Mouse (Mus musculus) left cerebral cortex, postnatal 36 days (tissue): ENCODE measurements around the gene Jaml. TPM values are rescaled to one million over a fixed set of nuclear protein-coding genes. Genes with fewer than 3 reads are reported as not detected.

Experiments used
- DNase-seq, 2 experiments: peaks; one replicate each; pipeline ENCODE4 v3.0.0; 2021 to 2022; ENCODE audit warnings: low spot score in 2 of 2, mixed read lengths in 1 of 2
- intact Hi-C: fragments of 180-260 bp; cut with DNase I; formaldehyde crosslinking; loops from one replicate; pipeline ENCODE4 v1.15.1; 2025
- total RNA-seq, 2 experiments: library from RNA; stranded (reverse); gene quantifications; 2 replicates each; pipeline ENCODE4 v1.2.3; 2021

Gene Jaml
- total RNA-seq, 2 experiments from 2014 or later = 0.62 to 0.63 TPM

GRCm38 (mm10) chr9:45118552-45118951 lies 39.6 kb downstream of the Jaml start:
- no peak for DNase-seq
- intact Hi-C loops = loop anchor here (5.0 kb wide), 1 partner anchor 61 kb away; the partner anchor contains the start of gene Mpzl3

DNA sequence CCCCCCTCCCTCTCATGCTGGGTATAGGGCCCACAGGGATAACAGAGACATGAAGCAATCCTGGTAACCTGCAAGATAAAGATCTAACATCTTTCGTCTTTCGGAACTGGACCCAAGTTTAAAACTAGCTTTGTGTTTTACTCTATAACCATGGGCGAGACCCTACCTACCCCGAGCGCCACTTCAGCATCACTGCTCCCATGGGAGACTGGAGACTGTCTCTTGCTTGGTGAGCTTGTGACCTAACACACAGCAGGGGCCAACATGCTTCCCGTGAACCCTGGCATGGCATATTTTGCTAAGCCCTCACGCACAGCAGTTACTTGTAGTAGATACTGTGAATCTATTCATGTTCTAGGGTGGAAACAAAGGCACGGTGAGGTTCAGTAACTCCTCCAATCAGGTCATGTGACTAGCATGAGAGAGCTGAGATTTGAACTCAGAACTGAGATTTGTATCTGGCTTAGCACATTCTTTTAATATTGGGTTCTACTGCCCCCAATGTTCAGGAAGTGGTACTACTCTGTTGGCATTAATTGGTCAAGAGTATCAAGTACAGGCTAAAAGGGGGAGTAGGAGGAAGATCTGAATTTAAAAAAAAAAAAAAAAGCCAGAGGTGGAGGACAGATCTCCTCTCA lies 40.5 kb downstream of the Jaml start:
- DNase-seq = no peak
- intact Hi-C loops = loop anchor here (5.0 kb wide), 1 partner anchor 62 kb away; the partner anchor contains the start of gene Mpzl3

- intact Hi-C loops = loop anchor here (5.0 kb wide), 1 partner anchor 63 kb away; the partner anchor contains the start of gene Mpzl3
- DNase-seq = no peak
Observed at GRCm38 (mm10) chr9:45119954-45120530, 41.1 kb downstream of the Jaml start.

GRCm38 (mm10) chr9:45120567-45120966 lies 41.6 kb downstream of the Jaml start:
- intact Hi-C loops = no loop called here
- DNase-seq = no peak

GRCm38 (mm10) chr9:45121001-45121400 lies 42.0 kb downstream of the Jaml start:
- DNase-seq = peak in 1 of 2 experiments; percentile 44

DNA sequence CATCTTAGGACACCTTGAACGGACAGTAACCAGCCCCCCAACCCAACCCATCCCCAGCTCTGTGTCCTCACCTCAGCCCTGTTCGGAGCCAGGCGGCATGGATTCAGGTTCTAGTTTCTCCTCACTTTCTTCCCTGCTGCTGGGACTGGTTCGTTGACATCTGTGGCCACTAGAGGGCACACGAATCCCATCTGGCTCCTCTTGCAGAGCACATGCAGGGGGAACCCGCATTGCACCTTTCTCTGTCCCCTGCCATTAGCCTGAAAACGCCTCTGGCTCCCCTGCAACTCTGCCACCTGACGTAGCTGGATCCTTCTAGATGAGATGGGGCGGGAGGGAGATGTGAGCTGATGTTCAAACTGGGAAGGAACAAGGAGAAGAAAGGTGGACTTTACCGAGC lies 42.8 kb downstream of the Jaml start:
- DNase-seq = peak; percentile 76 to 81
- intact Hi-C loops = loop anchor here (2.0 kb wide), 1 partner anchor 15 kb away; no protein-coding TSS in a partner anchor

More at GRCm38 (mm10) chr9:45121001-45121400, 42.0 kb downstream of the Jaml start:
- intact Hi-C loops = no loop called here

DNA sequence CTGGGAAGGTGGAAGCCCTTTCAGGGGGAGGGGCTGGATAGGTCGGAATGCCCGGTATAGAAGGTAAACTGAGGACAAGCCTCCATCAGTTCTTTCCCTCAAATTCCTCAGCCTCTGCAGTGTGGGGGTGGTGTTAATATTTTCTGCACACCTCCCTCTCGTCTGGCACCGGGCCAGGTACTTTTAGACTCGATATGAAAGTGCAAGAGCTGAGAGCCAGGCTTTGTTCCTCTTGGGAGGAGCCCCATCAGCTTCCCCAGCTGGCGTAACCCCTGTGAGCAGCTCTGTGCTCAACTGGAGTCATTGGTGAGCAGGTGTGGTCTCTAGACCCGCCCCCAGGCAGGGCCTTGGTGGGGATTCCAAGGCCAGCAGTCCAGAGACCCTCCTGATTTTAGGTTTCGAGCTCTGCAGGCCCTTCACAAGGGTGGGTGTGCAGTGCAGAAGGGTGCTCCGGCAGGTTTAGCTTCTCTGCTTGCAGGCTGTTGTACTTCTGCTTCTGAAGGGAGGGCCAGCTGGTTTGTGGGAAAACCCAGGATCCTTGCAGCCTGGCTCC lies 43.3 kb downstream of the Jaml start:
- intact Hi-C loops = loop anchor here (2.0 kb wide), 1 partner anchor 15 kb away; no protein-coding TSS in a partner anchor

GRCm38 (mm10) chr9:45125211-45125610 lies 46.2 kb downstream of the Jaml start:
- intact Hi-C loops = no loop called here
- DNase-seq = no peak

More for the DNA sequence above, 43.3 kb downstream of the Jaml start:
- peak; percentile 79 to 84 for DNase-seq

GRCm38 (mm10) chr9:45126941-45127340 lies 48.0 kb downstream of the Jaml start:
- DNase-seq = no peak
- intact Hi-C loops = no loop called here

DNA sequence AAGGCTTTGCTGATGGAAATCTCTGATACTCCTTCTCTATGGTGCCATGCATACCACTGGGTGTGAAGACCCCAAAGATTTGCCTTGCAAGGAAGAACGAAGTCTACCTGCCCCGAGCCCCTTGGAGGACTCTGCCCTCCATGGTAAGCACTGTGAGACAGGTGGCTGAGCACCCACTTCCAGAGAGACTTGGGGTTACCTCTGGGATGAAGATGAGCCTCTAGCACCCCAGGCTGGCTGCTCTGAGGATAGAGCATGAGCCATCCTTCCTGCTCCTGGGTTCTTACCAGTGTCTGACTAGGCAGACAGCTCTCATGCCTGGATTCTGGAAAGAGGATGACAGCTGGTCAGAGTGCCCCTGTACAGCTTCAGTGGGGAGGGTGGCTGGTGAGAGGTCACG lies 51.1 kb downstream of the Jaml start:
- no peak for DNase-seq
- intact Hi-C loops = no loop called here

DNA sequence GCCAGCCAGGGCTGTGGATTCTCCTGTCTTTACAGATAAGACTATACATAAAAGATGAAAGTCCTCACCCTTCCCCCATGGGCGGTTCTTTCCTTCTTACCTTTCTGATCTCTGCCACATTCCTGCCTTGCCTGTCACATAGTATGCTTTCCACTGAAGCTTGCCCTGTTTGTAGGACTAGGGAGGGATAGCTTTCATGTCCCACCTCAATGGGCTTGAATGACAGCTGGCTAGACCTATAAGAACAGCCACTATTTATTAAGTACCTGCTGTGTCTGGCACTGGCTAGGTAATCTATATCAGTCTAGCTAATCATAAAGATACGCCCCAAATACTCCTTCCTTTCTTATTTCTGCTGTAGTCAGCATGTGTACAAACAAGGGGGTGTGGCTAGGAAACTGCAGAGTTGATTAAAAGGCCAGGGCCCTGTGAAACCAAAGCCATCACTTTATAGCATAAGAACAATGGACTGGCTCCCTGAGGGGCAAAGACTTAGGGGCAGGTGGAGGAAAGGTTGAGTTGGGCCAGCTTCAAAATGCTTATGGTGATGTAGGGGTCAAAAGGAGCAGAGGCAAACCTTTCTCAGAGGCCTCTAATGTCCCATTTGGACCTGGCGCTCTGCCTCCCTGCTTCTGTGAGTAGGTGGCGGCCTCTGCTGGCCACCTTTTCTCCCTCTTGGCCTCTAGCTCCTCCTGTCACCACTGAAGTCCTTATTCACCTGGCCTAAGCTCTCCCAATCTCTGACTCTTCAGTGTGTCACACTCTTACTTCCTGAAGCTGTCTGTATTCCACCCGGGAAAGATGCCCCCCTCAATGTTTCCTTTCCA lies 54.7 kb downstream of the Jaml start:
- no peak for DNase-seq
- intact Hi-C loops = no loop called here

GRCm38 (mm10) chr9:45136442-45137169 lies 57.6 kb downstream of the Jaml start:
- DNase-seq = no peak
- intact Hi-C loops = loop anchor here (2.0 kb wide), 1 partner anchor 14 kb away; no protein-coding TSS in a partner anchor

DNA sequence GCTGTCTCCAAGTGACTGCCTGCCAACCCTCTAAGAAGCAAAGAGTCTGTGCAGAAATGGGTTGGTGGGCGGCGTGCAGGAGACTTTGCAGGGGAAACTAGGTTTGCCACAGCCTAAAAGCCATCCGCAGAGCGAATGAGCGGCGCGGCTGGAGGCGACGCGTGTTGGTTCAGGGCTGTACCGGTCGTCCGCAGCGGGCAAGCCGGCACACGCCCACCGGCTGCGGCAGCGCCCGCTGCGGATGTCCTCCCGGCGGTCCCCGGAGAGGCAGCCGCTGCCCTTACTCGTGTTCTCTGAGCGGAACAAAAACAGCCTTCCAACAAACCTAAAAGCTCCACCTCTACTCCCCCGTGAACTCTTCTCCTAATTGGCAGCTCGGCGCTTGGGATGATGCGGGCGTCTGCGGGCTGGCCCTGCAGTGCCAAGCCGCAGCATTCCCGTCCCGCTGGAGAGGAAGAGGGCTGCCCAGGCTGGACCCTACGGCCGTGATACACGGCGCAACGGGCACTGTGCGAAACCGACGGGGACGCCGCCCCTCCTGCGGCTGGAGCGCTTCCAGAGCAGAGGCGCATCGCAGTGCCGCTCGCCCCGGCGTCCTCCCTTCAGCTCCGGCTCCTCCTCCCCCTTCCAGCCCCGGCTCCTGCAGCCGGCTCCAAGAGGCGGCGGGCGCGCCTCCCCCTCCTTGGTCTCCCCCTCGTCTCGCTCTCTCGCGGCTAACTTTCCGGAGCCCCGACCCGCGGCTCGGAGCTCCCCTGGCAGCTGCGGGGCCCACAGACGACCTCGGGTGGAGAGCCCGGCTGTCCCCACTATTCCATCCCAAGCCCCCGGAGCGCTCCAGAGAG lies 59.4 kb downstream of the Jaml start, which contains the start of gene Scn4b:
Scn4b (plus strand) TSS at position 205 of the 842 bp plus-strand sequence.
- intact Hi-C loops = no loop called here
- DNase-seq = peak in 1 of 2 experiments; percentile 70

DNA sequence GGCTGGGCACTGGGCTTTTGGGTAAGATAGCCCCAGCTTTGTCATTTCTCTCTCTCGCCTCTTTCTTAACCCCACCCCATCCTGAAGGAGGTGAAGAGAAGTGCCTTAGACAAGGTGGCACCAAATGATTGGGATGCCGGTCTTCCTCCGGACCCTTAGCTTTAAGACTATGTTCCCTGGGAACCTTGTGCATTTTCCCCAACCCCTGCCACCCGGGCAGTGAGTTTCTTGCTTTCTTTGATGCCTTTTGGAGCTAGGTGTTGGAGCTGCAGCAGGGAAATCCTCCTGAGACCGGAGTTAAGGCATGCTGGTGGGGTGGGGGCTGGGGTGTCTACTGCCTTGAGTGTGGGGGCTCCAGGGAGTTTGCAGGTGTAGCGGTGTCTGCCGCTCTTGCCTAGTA lies 60.1 kb downstream of the Jaml start:
- no peak for DNase-seq
- intact Hi-C loops = no loop called here

DNA sequence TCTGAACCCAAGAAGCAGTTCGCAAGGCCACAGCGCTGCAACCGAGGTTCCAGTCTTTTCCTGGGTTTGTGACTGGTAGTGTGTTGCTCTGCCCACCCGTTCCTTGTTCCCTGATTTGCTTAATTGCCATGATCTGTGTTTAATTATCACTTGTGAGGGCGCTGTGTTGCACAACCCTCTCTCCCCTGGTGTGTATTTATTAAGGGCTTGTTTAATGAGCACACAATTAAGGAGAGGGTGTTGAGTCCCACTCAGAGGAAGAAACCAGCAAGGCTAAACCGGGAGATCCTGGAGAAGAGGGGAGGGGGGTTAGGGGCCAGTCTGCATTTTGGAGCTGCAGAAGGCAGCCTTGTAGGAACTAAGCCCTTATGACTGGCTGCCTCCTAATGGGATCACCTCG lies 62.0 kb downstream of the Jaml start:
- no peak for DNase-seq
- intact Hi-C loops = no loop called here

DNA sequence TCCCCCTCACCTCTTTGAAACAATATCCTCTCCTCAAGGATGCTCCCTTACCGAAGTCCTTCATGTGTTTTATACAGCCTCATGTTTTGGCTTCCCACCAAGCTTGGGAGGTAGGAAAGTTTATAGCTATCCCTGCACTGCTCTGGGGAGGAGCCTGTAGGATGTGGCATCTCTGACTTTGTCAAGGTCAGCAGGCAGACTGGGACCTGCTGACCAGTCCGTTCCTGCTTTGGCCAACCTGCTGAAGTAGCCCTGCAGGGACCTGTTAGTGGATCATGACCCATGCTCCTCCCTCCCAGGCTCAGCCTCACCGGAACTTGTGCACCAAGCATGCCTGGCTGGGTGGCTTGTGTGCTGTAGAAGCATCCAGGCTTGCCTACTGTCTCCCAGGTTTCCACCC lies 63.7 kb downstream of the Jaml start:
- intact Hi-C loops = no loop called here
- DNase-seq = no peak

GRCm38 (mm10) chr9:45145533-45146266 lies 66.7 kb downstream of the Jaml start:
- DNase-seq = peak; percentile 47 to 67
- intact Hi-C loops = loop anchor here (2.0 to 5.0 kb wide), 2 partner anchors 123 to 178 kb away; partner anchors contain the start of gene Ube4a

GRCm38 (mm10) chr9:45146267-45146597 lies 67.2 kb downstream of the Jaml start:
- DNase-seq = peak in 1 of 2 experiments; percentile 76
- intact Hi-C loops = loop anchor here (2.0 to 5.0 kb wide), 2 partner anchors 123 to 179 kb away; partner anchors contain the start of gene Ube4a
